Mouse (Mus musculus) embryonic facial prominence, embryonic 15.5 days (tissue): ENCODE measurements around the gene Lrp5. TPM values are rescaled to one million over a fixed set of nuclear protein-coding genes. Genes with fewer than 3 reads are reported as not detected.
A peak's percentile ranks its signal among the peaks of the same experiment; 100 is the strongest.
"Not testable (repeated sequence)": the region's sequence is repeated elsewhere in the genome, so short reads cannot be mapped to it uniquely, and the experiment has no call there.

Experiments
- ATAC-seq: fragments of 200-750 bp; cut with Nextera tagmentation; 2 replicates; pipeline ENCODE4 v1.8.0; 2017; ENCODE audit warnings: low read depth, moderate TSS enrichment; ENCODE audit not compliant: insufficient number of reproducible peaks, low FRiP score, low TSS enrichment
- H3K27ac ChIP-seq: fragments of 300-500 bp; sonication (generic); replicated peaks from 2 replicates; pipeline ENCODE4 v1.5.1; 2015; ENCODE audit warnings: mild to moderate bottlenecking, inconsistent platforms
- H3K27me3 ChIP-seq: fragments of 300-500 bp; sonication (generic); 2 replicates; pipeline ENCODE4 v1.6.1; 2015; ENCODE audit warnings: inconsistent platforms
- H3K36me3 ChIP-seq: fragments of 300-500 bp; sonication (generic); 2 replicates; pipeline ENCODE4 v1.6.1; 2015; ENCODE audit warnings: mild to moderate bottlenecking, inconsistent platforms
- H3K4me1 ChIP-seq: fragments of 300-500 bp; sonication (generic); 2 replicates; pipeline ENCODE4 v1.6.1; 2015; ENCODE audit warnings: inconsistent platforms
- H3K4me2 ChIP-seq: fragments of 300-500 bp; sonication (generic); replicated peaks from 2 replicates; pipeline ENCODE4 v1.6.1; 2015; ENCODE audit warnings: mild to moderate bottlenecking, inconsistent platforms
- H3K4me3 ChIP-seq: fragments of 300-500 bp; sonication (generic); replicated peaks from 2 replicates; pipeline ENCODE4 v1.5.1; 2015; ENCODE audit warnings: mild to moderate bottlenecking, inconsistent platforms
- H3K9ac ChIP-seq: fragments of 300-500 bp; sonication (generic); 2 replicates; pipeline ENCODE4 v1.6.1; 2015; ENCODE audit warnings: inconsistent platforms
- H3K9me3 ChIP-seq: fragments of 300-500 bp; sonication (generic); replicated peaks from 2 replicates; pipeline ENCODE4 v1.6.1; 2016; ENCODE audit warnings: inconsistent platforms
- WGBS: fragments of 180-500 bp; shearing (Covaris S2); methylation state at CpG from one replicate; pipeline ENCODE4 v1.1.7; 2015; 5-methylcytosine and 5-hydroxymethylcytosine counted together
- polyA plus RNA-seq: library from polyadenylated mRNA; unstranded; fragments of >200 nt; fragmentation: Nextera tagmentation; extraction: Ambion mirVana; gene quantifications from 2 replicates; pipeline ENCODE4 v1.2.1, GENCODE M21; 2015

Gene Lrp5
- polyA plus RNA-seq, 1 experiment from 2014 or later: 8.6 TPM

- H3K36me3 ChIP-seq: peaks cover 27% of the 10 kb centered on the region
- no peaks in the 10 kb centered on the region for H3K9me3 ChIP-seq
- 83% methylated on average over 8 of the region's 8 CpGs for WGBS
- no peak for ATAC-seq
- H3K4me2 ChIP-seq: no peak overlapping the region
- H3K4me3 ChIP-seq: no peak overlapping the region
- no peaks in the 10 kb centered on the region for H3K27me3 ChIP-seq
- no peak overlapping the region for H3K9ac ChIP-seq
- H3K4me1 ChIP-seq: peaks cover 23% of the 10 kb centered on the region
- H3K27ac ChIP-seq: no peak overlapping the region
Observed at GRCm38 (mm10) chr19:3674122-3674855, 12.1 kb downstream of the Lrp5 start.

GRCm38 (mm10) chr19:3673149-3673548, 13.2 kb downstream of the Lrp5 start:
- Histone ChIP-seq H3K27me3 (no peaks in the 10 kb centered on the region), H3K4me2 (no peak overlapping the region), H3K27ac (no peak overlapping the region), H3K4me1 (peaks cover 26% of the 10 kb centered on the region), H3K9ac (no peak overlapping the region), H3K36me3 (peaks cover 27% of the 10 kb centered on the region), H3K4me3 (no peak overlapping the region), H3K9me3 (no peaks in the 10 kb centered on the region)
- 89% methylated on average over 2 of the region's 2 CpGs for WGBS
- no peak for ATAC-seq

DNA sequence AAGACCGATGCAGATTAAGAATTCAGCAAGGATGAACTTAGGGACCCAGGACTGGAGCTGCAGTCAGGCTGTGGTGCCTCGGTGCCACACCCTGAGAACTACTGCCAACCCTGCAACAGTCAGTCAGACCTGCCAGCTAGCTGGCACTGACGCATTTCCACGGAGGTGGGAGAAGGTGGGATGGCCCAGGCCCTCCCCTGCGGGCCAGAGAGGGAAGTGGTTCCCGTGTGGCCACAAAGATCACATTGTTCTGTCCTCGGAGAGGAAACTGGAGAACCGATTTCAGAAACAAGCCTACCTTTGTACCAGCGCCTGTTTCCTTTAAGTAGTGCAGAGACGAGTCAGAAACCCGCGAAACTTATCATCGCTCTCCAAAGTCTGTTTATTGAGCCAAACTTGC, 17.3 kb downstream of the Lrp5 start:
- ATAC-seq: peak; percentile 69
- peaks cover 61% of the 10 kb centered on the region for H3K4me1 ChIP-seq
- H3K4me3 ChIP-seq: no peak overlapping the region
- 31% methylated on average over 13 of the region's 13 CpGs for WGBS
- no peaks in the 10 kb centered on the region for H3K27me3 ChIP-seq
- peak overlapping the region; percentile 79 for H3K27ac ChIP-seq
- peaks cover 26% of the 10 kb centered on the region for H3K36me3 ChIP-seq
- peak overlapping the region; percentile 24 for H3K4me2 ChIP-seq
- H3K9ac ChIP-seq: no peak overlapping the region
- H3K9me3 ChIP-seq: no peaks in the 10 kb centered on the region

- ATAC-seq: no peak
- Histone ChIP-seq H3K4me3 (no peak overlapping the region), H3K27ac (peak overlapping the region; percentile 79), H3K9me3 (no peaks in the 10 kb centered on the region), H3K4me2 (no peak overlapping the region; the same call in 1 of the 2 replicates), H3K9ac (no peak overlapping the region), H3K4me1 (peaks cover 62% of the 10 kb centered on the region), H3K27me3 (no peaks in the 10 kb centered on the region), H3K36me3 (peaks cover 23% of the 10 kb centered on the region)
- 66% methylated on average over 10 of the region's 10 CpGs for WGBS
Observed at GRCm38 (mm10) chr19:3668551-3668950, 17.8 kb downstream of the Lrp5 start.

GRCm38 (mm10) chr19:3667979-3668378, 18.4 kb downstream of the Lrp5 start:
- Histone ChIP-seq H3K4me3 (no peak overlapping the region), H3K27ac (peak overlapping the region; percentile 85), H3K4me2 (no peak overlapping the region), H3K36me3 (peaks cover 18% of the 10 kb centered on the region), H3K27me3 (no peaks in the 10 kb centered on the region), H3K4me1 (peaks cover 68% of the 10 kb centered on the region), H3K9ac (no peak overlapping the region), H3K9me3 (no peaks in the 10 kb centered on the region)
- WGBS: 66% methylated on average over 11 of the region's 11 CpGs
- no peak for ATAC-seq

- Histone ChIP-seq H3K4me1 (peaks cover 74% of the 10 kb centered on the region), H3K4me2 (no peak overlapping the region), H3K9me3 (no peaks in the 10 kb centered on the region), H3K27ac (peak overlapping the region; percentile 85), H3K27me3 (no peaks in the 10 kb centered on the region), H3K4me3 (no peak overlapping the region), H3K36me3 (peaks cover 11% of the 10 kb centered on the region), H3K9ac (no peak overlapping the region)
- 54% methylated on average over 6 of the region's 6 CpGs for WGBS
- no peak for ATAC-seq
Observed at GRCm38 (mm10) chr19:3667155-3667895, 19.0 kb downstream of the Lrp5 start.

DNA sequence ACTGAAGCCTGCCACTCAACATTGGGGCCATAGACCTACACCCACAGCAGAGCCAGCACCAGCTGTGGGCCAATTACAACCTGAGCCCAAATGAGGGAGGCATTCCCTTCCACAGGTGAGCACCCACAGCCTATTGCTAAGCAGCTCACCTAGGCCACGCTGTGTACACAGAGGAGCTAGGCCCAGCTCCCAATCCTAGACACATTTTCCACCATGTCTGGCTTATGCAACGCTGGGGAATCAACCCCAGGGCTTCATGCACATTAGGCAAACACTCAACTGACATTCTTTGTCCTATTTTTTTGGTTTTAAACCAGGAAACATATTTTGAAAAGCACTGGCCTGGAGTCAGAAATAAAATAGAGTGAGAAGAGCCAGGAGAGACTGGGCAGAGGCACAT, 19.7 kb downstream of the Lrp5 start:
- peak; percentile 52 for ATAC-seq
- Histone ChIP-seq H3K27ac (peak overlapping the region; percentile 85), H3K9me3 (no peaks in the 10 kb centered on the region), H3K27me3 (no peaks in the 10 kb centered on the region), H3K4me3 (no peak overlapping the region), H3K4me2 (no peak overlapping the region), H3K4me1 (peaks cover 81% of the 10 kb centered on the region), H3K9ac (no peak overlapping the region), H3K36me3 (peaks cover 5% of the 10 kb centered on the region; the same call in 1 of the 2 replicates)
- WGBS: 48% methylated on average over 2 of the region's 2 CpGs

DNA sequence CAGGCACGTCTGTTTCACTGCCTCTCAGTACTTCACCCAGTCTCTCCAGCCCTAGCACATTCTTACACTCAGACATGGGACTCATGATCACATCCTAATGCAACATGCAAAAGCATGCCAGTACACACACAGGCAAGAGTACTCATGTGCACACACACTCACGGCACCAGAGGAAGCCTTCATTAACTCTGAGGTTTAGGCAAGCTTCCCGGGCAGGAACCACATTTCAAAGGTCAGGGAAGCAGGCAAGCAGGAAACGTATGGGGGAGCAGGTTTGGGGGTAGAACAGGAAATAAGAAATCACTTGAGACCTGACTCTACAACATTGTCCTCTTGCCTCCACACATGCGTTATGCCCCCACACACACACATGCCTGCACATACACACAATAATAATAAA, 20.9 kb downstream of the Lrp5 start:
- Histone ChIP-seq H3K36me3 (no peaks in the 10 kb centered on the region), H3K27me3 (no peaks in the 10 kb centered on the region), H3K4me1 (peaks cover 86% of the 10 kb centered on the region), H3K9me3 (no peaks in the 10 kb centered on the region), H3K9ac (no peak overlapping the region), H3K27ac (peak overlapping the region; percentile 78), H3K4me3 (no peak overlapping the region), H3K4me2 (no peak overlapping the region)
- WGBS: 17% methylated on average over 5 of the region's 5 CpGs
- no peak for ATAC-seq

- no peak for ATAC-seq
- H3K27me3 ChIP-seq: no peaks in the 10 kb centered on the region
- no peak overlapping the region for H3K4me2 ChIP-seq
- no peak overlapping the region for H3K27ac ChIP-seq
- H3K4me3 ChIP-seq: no peak overlapping the region
- H3K9me3 ChIP-seq: no peaks in the 10 kb centered on the region
- WGBS: 96% methylated on average over 4 of the region's 4 CpGs
- H3K9ac ChIP-seq: no peak overlapping the region
- H3K4me1 ChIP-seq: peaks cover 60% of the 10 kb centered on the region
- peaks cover 31% of the 10 kb centered on the region for H3K36me3 ChIP-seq
Observed at GRCm38 (mm10) chr19:3657947-3658346, 28.4 kb downstream of the Lrp5 start.

- 99% methylated on average over 4 of the region's 4 CpGs for WGBS
- H3K27me3 ChIP-seq, H3K9ac ChIP-seq, H3K4me2 ChIP-seq, H3K9me3 ChIP-seq, H3K4me3 ChIP-seq, ATAC-seq, H3K27ac ChIP-seq: not testable (repeated sequence)
- H3K4me1 ChIP-seq: peaks cover 51% of the 10 kb centered on the region
- peaks cover 36% of the 10 kb centered on the region for H3K36me3 ChIP-seq
Observed at GRCm38 (mm10) chr19:3657065-3657464, 29.3 kb downstream of the Lrp5 start.

GRCm38 (mm10) chr19:3656144-3656543, 30.2 kb downstream of the Lrp5 start:
- H3K27me3 ChIP-seq: no peaks in the 10 kb centered on the region
- H3K9me3 ChIP-seq: no peaks in the 10 kb centered on the region
- H3K27ac ChIP-seq: no peak overlapping the region
- no peak overlapping the region for H3K9ac ChIP-seq
- H3K36me3 ChIP-seq: peaks cover 45% of the 10 kb centered on the region
- H3K4me3 ChIP-seq: no peak overlapping the region
- ATAC-seq: 0 out of 2 replicates have a peak, but pooled peaks have one; percentile 20
- WGBS: 56% methylated on average over 1 of the region's 1 CpGs
- no peak overlapping the region for H3K4me2 ChIP-seq
- H3K4me1 ChIP-seq: peaks cover 43% of the 10 kb centered on the region
